Mouse (Mus musculus): ENCODE results near the gene Setdb1.

DNA sequence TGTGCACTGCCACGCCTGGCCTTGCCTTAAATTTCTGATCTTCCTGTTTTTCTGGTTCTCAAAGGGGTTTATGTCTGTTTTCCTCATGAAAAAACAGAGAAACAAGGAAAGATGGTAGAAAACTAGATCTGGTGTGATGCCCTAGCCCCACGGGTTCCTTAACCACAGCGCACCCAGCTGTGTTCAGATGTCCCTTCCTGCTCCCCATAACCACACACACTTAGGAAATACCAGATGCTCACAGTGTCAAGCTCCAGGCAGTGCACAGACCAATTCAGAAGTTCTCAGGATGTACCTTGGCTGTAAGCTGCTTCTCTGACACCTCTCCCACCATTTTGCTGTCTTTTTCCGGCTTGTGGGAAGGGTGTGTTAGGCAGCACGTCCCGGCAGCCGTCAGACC, 62.7 kb downstream of the Setdb1 start:
- TF ChIP-seq POLR2A (IDR thresholded peaks at IDR 0.05; ENCODE audit: insufficient read depth, low read depth, low read length) (no peak), CTCF (IDR thresholded peaks at IDR 0.05; ENCODE audit: insufficient read depth, low read depth, low read length) (no peak)

Data from olfactory bulb, adult 2 months (tissue).